Mouse (Mus musculus): ENCODE results near the gene Tmem63a.

Tmem63a gene

GRCm38 (mm10) chr1:181009754-181010153, 67.6 kb downstream of the Tmem63a start:
- no peak for DNase-seq (ENCODE audit: low spot score in 2 of 2)

GRCm38 (mm10) chr1:181010171-181010932, 68.2 kb downstream of the Tmem63a start:
- DNase-seq (ENCODE audit: low spot score in 2 of 2) = no peak

- DNase-seq (ENCODE audit: low spot score in 2 of 2) = no peak
These were observed 69.5 kb downstream of the Tmem63a start for GRCm38 (mm10) chr1:181011601-181012000.

GRCm38 (mm10) chr1:181012416-181012815, 70.3 kb downstream of the Tmem63a start:
- no peak for DNase-seq (ENCODE audit: low spot score in 2 of 2)

- no peak for DNase-seq (ENCODE audit: low spot score in 2 of 2)
These were observed 71.3 kb downstream of the Tmem63a start for GRCm38 (mm10) chr1:181013446-181013845.

GRCm38 (mm10) chr1:181014731-181015500, 72.8 kb downstream of the Tmem63a start:
- no peak for DNase-seq (ENCODE audit: low spot score in 2 of 2)

- DNase-seq (ENCODE audit: low spot score in 2 of 2) = peak in 1 of 2 experiments; percentile 16
These were observed 73.4 kb downstream of the Tmem63a start for GRCm38 (mm10) chr1:181015558-181015957.

- DNase-seq (ENCODE audit: low spot score in 2 of 2) = no peak
These were observed 73.9 kb downstream of the Tmem63a start for GRCm38 (mm10) chr1:181016045-181016444.

GRCm38 (mm10) chr1:181016532-181017131, 74.5 kb downstream of the Tmem63a start:
- peak; percentile 68 to 83 for DNase-seq (ENCODE audit: low spot score in 2 of 2)

- DNase-seq (ENCODE audit: low spot score in 2 of 2) = peak; percentile 59 to 75
These were observed 75.1 kb downstream of the Tmem63a start for GRCm38 (mm10) chr1:181017212-181017711.

GRCm38 (mm10) chr1:181017890-181018420, 75.8 kb downstream of the Tmem63a start:
- DNase-seq (ENCODE audit: low spot score in 2 of 2) = no peak

- DNase-seq (ENCODE audit: low spot score in 2 of 2) = no peak
These were observed 78.8 kb downstream of the Tmem63a start, which contains the start of gene Ephx1 for GRCm38 (mm10) chr1:181020756-181021487. Gene Ephx1 (minus strand): TSS chr1:181020904.

GRCm38 (mm10) chr1:181021488-181021865, 79.3 kb downstream of the Tmem63a start:
- DNase-seq (ENCODE audit: low spot score in 2 of 2) = no peak

GRCm38 (mm10) chr1:181022265-181022664, 80.1 kb downstream of the Tmem63a start:
- DNase-seq (ENCODE audit: low spot score in 2 of 2) = peak; percentile 54
